Mouse (Mus musculus) liver, embryonic 12.5 days (tissue): ENCODE measurements around the gene Gm11127. TPM values are rescaled to one million over a fixed set of nuclear protein-coding genes. Genes with fewer than 3 reads are reported as not detected.

Experiments
- ATAC-seq: fragments of 200-750 bp; cut with Nextera tagmentation; 2 replicates; pipeline ENCODE4 v1.8.0; 2017; ENCODE audit warnings: moderate number of reproducible peaks, mild to moderate bottlenecking, moderate library complexity
- H3K27ac ChIP-seq: fragments of 300-500 bp; sonication (generic); 2 replicates; pipeline ENCODE4 v1.5.1; 2016; ENCODE audit warnings: mild to moderate bottlenecking
- H3K27me3 ChIP-seq: fragments of 300-500 bp; sonication (generic); replicated peaks from 2 replicates; pipeline ENCODE4 v1.6.1; 2016; ENCODE audit warnings: mild to moderate bottlenecking, moderate library complexity
- H3K36me3 ChIP-seq: fragments of 300-500 bp; sonication (generic); 2 replicates; pipeline ENCODE4 v1.6.1; 2016; ENCODE audit warnings: mild to moderate bottlenecking, moderate library complexity
- H3K4me1 ChIP-seq: fragments of 300-500 bp; sonication (generic); 2 replicates; pipeline ENCODE4 v1.6.1; 2016
- H3K4me2 ChIP-seq: fragments of 300-500 bp; sonication (generic); 2 replicates; pipeline ENCODE4 v1.6.1; 2016; ENCODE audit warnings: mild to moderate bottlenecking, moderate library complexity
- H3K4me3 ChIP-seq: fragments of 300-500 bp; sonication (generic); 2 replicates; pipeline ENCODE4 v1.5.1; 2016; ENCODE audit warnings: mild to moderate bottlenecking, moderate library complexity
- H3K9ac ChIP-seq: fragments of 300-500 bp; sonication (generic); 2 replicates; pipeline ENCODE4 v1.6.1; 2016; ENCODE audit warnings: mild to moderate bottlenecking, moderate library complexity
- H3K9me3 ChIP-seq: fragments of 300-500 bp; sonication (generic); replicated peaks from 2 replicates; pipeline ENCODE4 v1.6.1; 2016; ENCODE audit warnings: mild to moderate bottlenecking, moderate library complexity
- WGBS: fragments of 180-500 bp; shearing (Covaris S2); methylation state at CpG from one replicate; pipeline ENCODE4 v1.1.7; 2016; ENCODE audit not compliant: insufficient replicate concordance; 5-methylcytosine and 5-hydroxymethylcytosine counted together
- polyA plus RNA-seq: library from polyadenylated mRNA; unstranded; fragments of >200 nt; fragmentation: Nextera tagmentation; extraction: Ambion mirVana; gene quantifications from 2 replicates; pipeline ENCODE4 v1.2.1, GENCODE M21; 2016

The Gm11127 gene
- polyA plus RNA-seq, 1 experiment from 2014 or later = not detected

GRCm38 (mm10) chr17:36018979-36019378, 39.2 kb downstream of the Gm11127 start:
- Histone ChIP-seq H3K9me3 (no peaks in the 10 kb centered on the region), H3K4me2 (peak overlapping the region; percentile 71), H3K4me3 (peak overlapping the region; percentile 58), H3K36me3 (peaks cover 41% of the 10 kb centered on the region), H3K27me3 (no peaks in the 10 kb centered on the region), H3K27ac (peak overlapping the region; percentile 91; the same call in 1 of the 2 replicates), H3K9ac (peak overlapping the region; percentile 63), H3K4me1 (peaks cover 72% of the 10 kb centered on the region)
- no peak for ATAC-seq
- WGBS = 32% methylated on average over 2 of the region's 2 CpGs

DNA sequence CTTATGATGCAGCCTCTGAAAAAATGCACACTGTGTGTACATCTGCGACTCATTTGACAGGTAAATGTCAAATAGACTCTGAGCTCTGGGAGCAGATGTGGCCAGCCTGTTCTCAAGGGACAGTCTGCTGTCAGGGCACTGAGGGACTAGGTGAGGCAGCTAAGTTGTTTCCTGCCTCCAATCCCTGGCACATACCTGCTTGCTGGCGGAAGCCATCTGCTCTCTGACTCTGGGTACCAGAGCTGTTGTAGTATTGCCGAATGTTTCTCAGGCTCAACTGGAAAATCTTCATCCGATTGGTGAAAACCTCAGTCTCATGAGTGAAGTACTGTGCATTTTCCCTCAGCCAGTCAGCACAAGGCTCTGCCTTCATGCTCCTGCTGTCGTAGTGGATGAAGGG, 41.1 kb downstream of the Gm11127 start:
- H3K27ac ChIP-seq = 0 out of 2 replicates have a peak overlapping the region, but pooled peaks have one; percentile 25
- no peak for ATAC-seq
- WGBS = 74% methylated on average over 5 of the region's 5 CpGs
- H3K9me3 ChIP-seq = no peaks in the 10 kb centered on the region
- no peaks in the 10 kb centered on the region for H3K27me3 ChIP-seq
- H3K4me1 ChIP-seq = peaks cover 56% of the 10 kb centered on the region
- peak overlapping the region; percentile 16; the same call in 1 of the 2 replicates for H3K4me2 ChIP-seq
- H3K4me3 ChIP-seq = no peak overlapping the region
- H3K36me3 ChIP-seq = peaks cover 42% of the 10 kb centered on the region
- no peak overlapping the region for H3K9ac ChIP-seq

- 0 out of 2 replicates have a peak, but pooled peaks have one; percentile 2 for ATAC-seq
- 85% methylated on average over 5 of the region's 5 CpGs for WGBS
- no peak overlapping the region for H3K4me3 ChIP-seq
- H3K4me1 ChIP-seq = peaks cover 39% of the 10 kb centered on the region
- H3K9me3 ChIP-seq = no peaks in the 10 kb centered on the region
- no peak overlapping the region for H3K9ac ChIP-seq
- no peak overlapping the region for H3K4me2 ChIP-seq
- H3K27me3 ChIP-seq = no peaks in the 10 kb centered on the region
- no peak overlapping the region for H3K27ac ChIP-seq
- peaks cover 38% of the 10 kb centered on the region for H3K36me3 ChIP-seq
Measured at GRCm38 (mm10) chr17:36014977-36015376, 43.2 kb downstream of the Gm11127 start.

Other genes starting within 250 kb of the Gm11127 start
- gene Ier3, start 236.7 kb downstream of the Gm11127 start, polyA plus RNA-seq = 16.8 and 19.9 TPM in 2 replicates
- 38.0 and 43.1 TPM in 2 replicates for gene Flot1, start 235.1 kb downstream of the Gm11127 start, polyA plus RNA-seq
- 577 and 600 TPM in 2 replicates for gene Tubb5, start 220.1 kb downstream of the Gm11127 start, polyA plus RNA-seq
- gene Mdc1, start 216.9 kb downstream of the Gm11127 start, polyA plus RNA-seq = 14.2 and 15.0 TPM in 2 replicates
- gene Nrm, start 197.1 kb downstream of the Gm11127 start, polyA plus RNA-seq = 29.5 and 29.8 TPM in 2 replicates
- gene Ppp1r18, start 192.8 kb downstream of the Gm11127 start, polyA plus RNA-seq = 11.9 and 12.6 TPM in 2 replicates
- gene Dhx16, start 178.6 kb downstream of the Gm11127 start, polyA plus RNA-seq = 50.7 and 52.8 TPM in 2 replicates
- 20.2 and 20.9 TPM in 2 replicates for gene 2310061I04Rik, start 160.9 kb downstream of the Gm11127 start, polyA plus RNA-seq
- gene Atat1, start 148.3 kb downstream of the Gm11127 start, polyA plus RNA-seq = 15.0 and 16.8 TPM in 2 replicates
- gene Mrps18b, start 142.0 kb downstream of the Gm11127 start, polyA plus RNA-seq = 113 and 123 TPM in 2 replicates
- 29.0 and 32.8 TPM in 2 replicates for gene Ppp1r10, start 141.9 kb downstream of the Gm11127 start, polyA plus RNA-seq
- gene Abcf1, start 88.6 kb downstream of the Gm11127 start, polyA plus RNA-seq = 90.2 and 90.5 TPM in 2 replicates
- gene Gnl1, start 78.5 kb downstream of the Gm11127 start, polyA plus RNA-seq = 23.7 and 25.1 TPM in 2 replicates
- 12.6 and 13.7 TPM in 2 replicates for gene Prr3, start 78.1 kb downstream of the Gm11127 start, polyA plus RNA-seq
- gene H2-T24, start 37.8 kb downstream of the Gm11127 start, polyA plus RNA-seq = 4.6 and 5.7 TPM in 2 replicates
- gene H2-T23, start 25.5 kb downstream of the Gm11127 start, polyA plus RNA-seq = 19.5 and 20.5 TPM in 2 replicates
- gene H2-T22, start 15.6 kb downstream of the Gm11127 start, polyA plus RNA-seq = 7.5 and 8.4 TPM in 2 replicates
- not detected in 2 replicates for gene Gm6034, start 15.4 kb downstream of the Gm11127 start, polyA plus RNA-seq
- not detected in 2 replicates for gene Gm19684, start 63.3 kb upstream of the Gm11127 start, polyA plus RNA-seq
- gene Gm7030, start 71.1 kb upstream of the Gm11127 start, polyA plus RNA-seq = not detected in 2 replicates
- not detected in 2 replicates for gene Gm8909, start 110.2 kb upstream of the Gm11127 start, polyA plus RNA-seq
- gene H2-T3, start 131.9 kb upstream of the Gm11127 start, polyA plus RNA-seq = not detected in 2 replicates
- 80.6 and 89.7 TPM in 2 replicates for gene Rpp21, start 199.7 kb upstream of the Gm11127 start, polyA plus RNA-seq
- gene Trim39, start 213.9 kb upstream of the Gm11127 start, polyA plus RNA-seq = 10.1 and 11.0 TPM in 2 replicates
- gene H2-M10.2, start 228.1 kb upstream of the Gm11127 start, polyA plus RNA-seq = not detected in 2 replicates